Mouse (Mus musculus) E14TG2a.4 (cell line): ENCODE data around the gene Tyw5.

ENCODE experiments used
- CTCF ChIP-seq: conservative IDR thresholded peaks from 2 replicates; pipeline ENCODE4 v1.5.1; 2014; ENCODE audit warnings: low read length
- NANOG ChIP-seq: IDR thresholded peaks from 2 replicates; pipeline ENCODE4 v1.6.1; 2014; ENCODE audit warnings: borderline replicate concordance, low read length, mixed read lengths

DNA sequence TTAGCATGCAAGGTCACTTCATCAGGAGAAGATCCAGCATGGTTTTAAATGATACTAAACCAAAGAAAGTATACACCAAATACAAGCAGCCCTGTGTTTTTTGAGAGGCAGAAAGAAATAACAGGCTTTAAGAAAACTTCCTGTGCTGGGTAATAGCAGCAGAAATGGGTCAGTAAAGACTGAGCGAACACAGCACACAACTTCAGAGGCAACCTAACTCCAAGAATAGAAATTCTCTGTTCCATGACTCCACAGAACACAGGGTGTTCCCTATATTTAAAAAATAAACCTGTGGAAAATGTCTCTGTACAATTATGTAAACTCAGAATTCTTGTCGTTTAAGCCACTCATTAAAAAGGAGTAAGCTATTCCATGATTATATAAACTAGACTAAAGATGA, 6.0 kb downstream of the Tyw5 start:
- no peak for TF ChIP-seq CTCF
- no peak for TF ChIP-seq NANOG
